Mouse (Mus musculus) megakaryocyte-erythroid progenitor cell, adult 5 weeks (primary cell): Measurements from ENCODE around the gene Tfap2a. TPM values are rescaled to one million over a fixed set of nuclear protein-coding genes. Genes with fewer than 3 reads are reported as not detected.

Source experiments
- polyA plus RNA-seq: library from polyadenylated mRNA; stranded (reverse); fragments of >175 nt; gene quantifications from 2 replicates; pipeline ENCODE4 v1.2.3, GENCODE M21; 2012

Tfap2a gene
- 0.15 TPM in 1 of 2 replicates, not detected in the other for polyA plus RNA-seq

GRCm38 (mm10) chr13:40738196-40738880 lies at the start of gene Tfap2a:
Gene Tfap2a, minus strand, starts transcription at chr13:40738376.

Other genes starting within 250 kb of the Tfap2a start
- gene Gcnt2, start 121.4 kb upstream of the Tfap2a start, polyA plus RNA-seq: 4.8 and 9.0 TPM in 2 replicates